Mouse (Mus musculus) megakaryocyte, embryonic 14.5 days (primary cell): Measurements from ENCODE around the gene Itprip.

Source experiments
- FLI1 ChIP-seq: IDR thresholded peaks from 2 replicates; pipeline ENCODE4 v1.6.1; 2012; ENCODE audit warnings: low read length, inconsistent platforms, mixed read lengths
- GATA1 ChIP-seq: IDR thresholded peaks from 3 replicates; pipeline ENCODE4 v1.6.1; 2012; ENCODE audit warnings: mixed read lengths, low read length, inconsistent platforms, borderline replicate concordance

DNA sequence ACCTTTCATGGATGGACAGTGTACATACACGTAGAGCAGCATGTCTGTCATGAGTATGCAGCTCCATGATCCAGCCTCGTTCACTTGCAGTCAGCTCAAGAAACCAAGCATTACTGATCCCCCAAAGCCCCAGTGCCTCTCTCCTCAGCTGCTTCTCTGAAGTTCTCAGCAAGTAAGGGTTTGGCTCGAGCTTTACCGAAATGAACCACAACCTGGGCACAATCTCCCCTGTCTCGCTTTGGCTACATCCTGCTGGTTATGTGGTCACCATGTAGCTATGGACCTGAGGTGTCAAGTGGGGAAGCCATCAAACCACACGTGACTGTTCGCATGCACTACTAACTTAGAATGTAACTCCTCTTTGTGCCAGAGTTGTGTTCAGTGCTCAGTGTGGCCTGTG, 31.8 kb upstream of the Itprip start:
- TF ChIP-seq GATA1 (no peak), FLI1 (no peak)
